Mouse (Mus musculus): ENCODE results near the gene Eml5. TPM values are rescaled to one million over a fixed set of nuclear protein-coding genes. Genes with fewer than 3 reads are reported as not detected.

Eml5 gene
- polyA plus RNA-seq, 1 experiment from 2014 or later = 1.1 TPM

DNA sequence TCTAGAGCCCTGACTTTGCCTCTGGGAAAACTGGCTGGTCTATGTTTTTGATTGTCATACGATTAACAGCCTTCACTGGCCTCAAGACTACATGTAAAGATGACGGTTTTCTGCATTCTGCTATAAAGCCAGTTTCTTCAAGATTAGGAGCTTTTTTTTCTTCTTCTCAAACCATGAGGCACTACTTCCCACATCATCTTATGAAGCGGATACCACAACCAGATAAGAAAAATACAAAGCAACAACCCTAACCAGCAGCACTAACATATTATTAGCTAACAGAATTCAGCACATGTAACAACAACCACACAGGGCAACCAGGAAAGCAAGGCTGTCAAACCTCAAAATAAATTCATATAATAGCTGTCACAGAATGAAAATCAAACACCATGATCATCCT is 63.3 kb downstream of the Eml5 start:
- TF ChIP-seq CTCF (IDR thresholded peaks at IDR 0.05; ENCODE audit: low read depth) = no peak
- ATAC-seq (replicated peaks; ENCODE audit: low FRiP score, low read depth) = no peak
- Histone ChIP-seq H3K9ac (ENCODE audit: low read depth, low read length) (no peak overlapping the region), H3K4me3 (replicated peaks; ENCODE audit: low read depth, low read length) (no peak overlapping the region), H3K27ac (no peak overlapping the region), H3K4me2 (ENCODE audit: low read length) (no peak overlapping the region), H3K9me3 (replicated peaks; ENCODE audit: low read length) (no peaks in the 10 kb centered on the region), H3K4me1 (replicated peaks; ENCODE audit: insufficient read depth, low read length) (no peaks in the 10 kb centered on the region), H3K27me3 (ENCODE audit: insufficient read depth, low read length) (no peaks in the 10 kb centered on the region), H3K36me3 (ENCODE audit: insufficient read depth, low read length) (no peaks in the 10 kb centered on the region)
- no peak for DNase-seq (ENCODE audit: low spot score)
- WGBS = 91% methylated on average over 3 of the region's 3 CpGs

DNA sequence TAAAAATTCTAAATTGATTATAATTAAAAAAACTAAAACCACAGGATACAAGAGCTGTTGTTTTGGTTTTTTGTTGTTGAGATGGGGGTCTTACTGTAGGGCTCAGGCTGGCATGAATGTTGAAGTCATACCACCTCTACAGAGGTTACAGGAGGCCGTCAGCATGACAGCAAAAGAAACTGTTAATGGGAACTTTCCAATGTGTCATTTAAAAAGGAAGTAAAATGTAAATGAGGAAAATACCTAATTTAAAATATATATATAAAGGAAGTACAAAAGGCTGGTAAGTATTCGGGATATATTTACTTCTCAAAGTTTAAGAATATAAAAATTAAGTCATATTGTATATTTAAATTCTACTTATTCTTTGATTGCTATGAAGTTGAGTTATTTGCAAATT is 65.8 kb downstream of the Eml5 start:
- no peaks in the 10 kb centered on the region for H3K36me3 ChIP-seq (ENCODE audit: insufficient read depth, low read length)
- no peaks in the 10 kb centered on the region for H3K27me3 ChIP-seq (ENCODE audit: insufficient read depth, low read length)
- no peaks in the 10 kb centered on the region for H3K4me1 ChIP-seq (replicated peaks; ENCODE audit: insufficient read depth, low read length)
- H3K9me3 ChIP-seq (replicated peaks; ENCODE audit: low read length) = no peaks in the 10 kb centered on the region
- H3K4me2 ChIP-seq (ENCODE audit: low read length) = no peak overlapping the region
- ATAC-seq (replicated peaks; ENCODE audit: low FRiP score, low read depth) (no peak), DNase-seq (ENCODE audit: low spot score) (no peak)
- no peak overlapping the region for H3K4me3 ChIP-seq (replicated peaks; ENCODE audit: low read depth, low read length)
- WGBS = 83% methylated on average over 2 of the region's 2 CpGs
- H3K27ac ChIP-seq = no peak overlapping the region
- H3K9ac ChIP-seq (ENCODE audit: low read depth, low read length) = no peak overlapping the region
- TF ChIP-seq CTCF (IDR thresholded peaks at IDR 0.05; ENCODE audit: low read depth) = no peak

DNA sequence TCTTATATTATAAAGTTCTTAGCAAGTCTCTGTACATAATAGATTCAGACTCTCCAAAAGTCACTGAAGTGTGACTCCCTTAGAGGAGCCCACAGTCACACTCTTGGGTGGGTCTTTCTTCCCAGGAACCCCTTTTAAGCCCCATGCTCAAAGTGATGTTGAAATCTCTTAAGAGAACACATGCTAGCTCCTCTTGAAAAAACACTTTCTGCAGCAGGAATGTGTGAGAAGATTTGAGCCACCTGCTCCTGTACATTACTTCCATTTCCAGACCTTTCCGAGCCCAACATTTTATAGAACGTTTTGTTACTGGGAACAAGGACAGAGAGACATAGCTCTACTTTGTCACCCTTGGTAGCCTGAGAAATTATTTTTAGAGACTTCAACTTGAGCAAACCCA is 66.4 kb downstream of the Eml5 start:
- 72% methylated on average over 2 of the region's 2 CpGs for whole genome bisulfite sequencing
- ATAC-seq (replicated peaks; ENCODE audit: low FRiP score, low read depth) = no peak

DNA sequence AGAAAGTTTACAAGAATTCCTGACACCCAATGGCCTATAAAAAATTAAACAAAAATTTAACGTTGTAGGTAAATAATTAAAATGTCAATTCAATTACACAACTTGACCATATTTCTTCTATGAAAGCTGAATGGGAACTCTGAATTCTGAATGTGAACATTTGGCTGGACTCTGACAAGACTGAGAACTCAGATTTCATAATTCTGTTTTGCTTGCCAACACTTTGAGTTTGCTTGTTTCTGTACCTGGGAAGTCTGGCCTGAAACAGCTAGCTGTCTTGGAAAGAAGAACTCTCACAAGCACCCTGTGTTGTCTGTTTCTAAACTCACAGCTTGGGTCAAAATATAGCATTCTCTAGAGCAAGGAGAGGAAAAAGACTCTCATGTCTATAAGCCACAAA is 67.4 kb downstream of the Eml5 start:
- no peak for TF ChIP-seq CTCF (IDR thresholded peaks at IDR 0.05; ENCODE audit: low read depth)
- Histone ChIP-seq H3K27ac (no peak overlapping the region), H3K4me1 (replicated peaks; ENCODE audit: insufficient read depth, low read length) (no peaks in the 10 kb centered on the region), H3K4me3 (replicated peaks; ENCODE audit: low read depth, low read length) (no peak overlapping the region), H3K9me3 (replicated peaks; ENCODE audit: low read length) (no peaks in the 10 kb centered on the region), H3K4me2 (ENCODE audit: low read length) (no peak overlapping the region), H3K9ac (ENCODE audit: low read depth, low read length) (no peak overlapping the region), H3K36me3 (ENCODE audit: insufficient read depth, low read length) (no peaks in the 10 kb centered on the region), H3K27me3 (ENCODE audit: insufficient read depth, low read length) (no peaks in the 10 kb centered on the region)
- ATAC-seq (replicated peaks; ENCODE audit: low FRiP score, low read depth) (no peak), DNase-seq (ENCODE audit: low spot score) (no peak)
- 68% methylated on average over 1 of the region's 1 CpGs for WGBS

More for the DNA sequence above, 66.4 kb downstream of the Eml5 start:
- no peak overlapping the region for H3K4me2 ChIP-seq (ENCODE audit: low read length)
- no peak overlapping the region for H3K4me3 ChIP-seq (replicated peaks; ENCODE audit: low read depth, low read length)
- H3K9ac ChIP-seq (ENCODE audit: low read depth, low read length) = no peak overlapping the region
- H3K36me3 ChIP-seq (ENCODE audit: insufficient read depth, low read length) = no peaks in the 10 kb centered on the region
- DNase-seq (ENCODE audit: low spot score) = no peak
- H3K27me3 ChIP-seq (ENCODE audit: insufficient read depth, low read length) = no peaks in the 10 kb centered on the region
- no peak for TF ChIP-seq CTCF (IDR thresholded peaks at IDR 0.05; ENCODE audit: low read depth)
- H3K27ac ChIP-seq = no peak overlapping the region
- H3K4me1 ChIP-seq (replicated peaks; ENCODE audit: insufficient read depth, low read length) = no peaks in the 10 kb centered on the region
- no peaks in the 10 kb centered on the region for H3K9me3 ChIP-seq (replicated peaks; ENCODE audit: low read length)

DNA sequence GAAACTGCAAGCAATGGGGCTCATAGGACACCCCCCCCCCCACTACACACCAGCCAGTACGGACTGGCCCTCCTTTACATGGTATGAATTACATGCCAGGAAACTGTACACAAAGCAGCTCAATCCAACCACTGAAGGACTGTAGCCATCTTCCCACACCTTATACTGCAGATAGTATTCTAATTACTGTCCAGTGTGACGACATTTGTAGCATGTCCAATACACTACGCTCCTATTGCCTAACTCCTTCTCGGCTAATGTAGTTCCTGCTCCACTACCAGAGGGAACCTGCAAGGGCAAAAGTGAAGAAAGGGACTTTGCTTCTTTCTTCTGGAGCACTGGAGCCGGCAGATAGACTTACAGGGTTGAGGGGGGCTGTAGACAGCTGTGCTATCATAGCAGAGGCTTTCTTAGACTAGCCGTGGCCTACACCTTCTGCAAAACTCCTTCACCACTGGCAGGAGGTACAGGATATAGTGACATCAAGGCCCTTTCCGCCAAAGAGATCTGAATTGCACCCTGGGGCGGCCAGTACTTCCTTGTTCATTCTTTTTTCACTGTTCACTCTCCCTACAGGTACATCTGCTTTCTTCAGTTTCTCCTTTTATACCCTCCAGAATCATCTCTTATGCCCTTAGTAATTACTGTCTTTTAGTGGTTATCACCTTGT is 68.2 kb downstream of the Eml5 start:
- Histone ChIP-seq H3K4me2 (ENCODE audit: low read length) (no peak overlapping the region), H3K4me1 (replicated peaks; ENCODE audit: insufficient read depth, low read length) (no peaks in the 10 kb centered on the region), H3K27me3 (ENCODE audit: insufficient read depth, low read length) (no peaks in the 10 kb centered on the region), H3K9ac (ENCODE audit: low read depth, low read length) (no peak overlapping the region), H3K4me3 (replicated peaks; ENCODE audit: low read depth, low read length) (no peak overlapping the region), H3K36me3 (ENCODE audit: insufficient read depth, low read length) (no peaks in the 10 kb centered on the region), H3K9me3 (replicated peaks; ENCODE audit: low read length) (no peaks in the 10 kb centered on the region), H3K27ac (no peak overlapping the region)
- DNase-seq (ENCODE audit: low spot score) = no peak
- no peak for TF ChIP-seq CTCF (IDR thresholded peaks at IDR 0.05; ENCODE audit: low read depth)
- ATAC-seq (replicated peaks; ENCODE audit: low FRiP score, low read depth) = no peak
- WGBS = 86% methylated on average over 8 of the region's 8 CpGs

DNA sequence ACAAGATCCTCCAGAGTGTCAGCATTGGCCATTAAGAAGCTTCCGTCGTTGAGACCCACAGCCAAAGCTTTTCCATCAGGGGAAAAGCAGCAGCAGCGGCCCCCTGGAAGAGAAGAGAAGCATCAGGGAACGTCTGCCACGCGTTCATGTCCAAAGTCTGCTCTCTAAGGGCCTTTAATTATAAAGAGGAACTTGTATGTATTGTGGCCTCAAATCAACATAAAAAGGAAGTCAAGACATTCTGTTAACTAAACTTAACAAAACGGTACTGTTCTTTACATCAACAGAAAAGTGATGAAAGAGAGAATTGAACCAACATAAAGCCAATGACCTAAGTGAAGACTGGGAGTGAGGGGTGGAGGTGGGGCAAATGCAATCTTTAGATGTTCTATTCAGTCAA is 70.2 kb downstream of the Eml5 start:
- H3K27me3 ChIP-seq (ENCODE audit: insufficient read depth, low read length) = no peaks in the 10 kb centered on the region
- H3K27ac ChIP-seq = no peak overlapping the region
- no peak overlapping the region for H3K9ac ChIP-seq (ENCODE audit: low read depth, low read length)
- no peaks in the 10 kb centered on the region for H3K9me3 ChIP-seq (replicated peaks; ENCODE audit: low read length)
- no peak overlapping the region for H3K4me2 ChIP-seq (ENCODE audit: low read length)
- H3K4me1 ChIP-seq (replicated peaks; ENCODE audit: insufficient read depth, low read length) = no peaks in the 10 kb centered on the region
- 80% methylated on average over 7 of the region's 7 CpGs for WGBS
- H3K4me3 ChIP-seq (replicated peaks; ENCODE audit: low read depth, low read length) = no peak overlapping the region
- DNase-seq (ENCODE audit: low spot score) (no peak), ATAC-seq (replicated peaks; ENCODE audit: low FRiP score, low read depth) (no peak)
- no peak for TF ChIP-seq CTCF (IDR thresholded peaks at IDR 0.05; ENCODE audit: low read depth)
- no peaks in the 10 kb centered on the region for H3K36me3 ChIP-seq (ENCODE audit: insufficient read depth, low read length)

DNA sequence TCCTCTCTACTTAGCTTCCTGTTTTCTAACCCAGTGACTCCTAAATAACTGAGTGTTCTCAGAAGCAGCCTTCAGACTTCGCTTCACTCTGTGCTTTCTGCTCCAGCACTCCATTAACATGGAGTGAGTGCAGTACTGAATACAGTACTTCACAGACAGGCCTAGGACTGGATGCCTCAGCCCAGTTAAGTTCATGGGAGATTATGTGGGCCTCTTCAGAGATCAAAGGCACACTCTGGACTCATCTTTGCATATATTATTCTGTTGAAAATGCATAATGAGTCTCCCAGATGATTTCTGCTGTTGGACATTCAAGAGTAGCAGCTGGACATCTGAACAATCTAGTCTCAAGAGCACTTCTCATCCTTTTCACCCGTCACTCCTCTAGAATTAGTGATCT is 80.5 kb downstream of the Eml5 start:
- TF ChIP-seq CTCF (IDR thresholded peaks at IDR 0.05; ENCODE audit: low read depth) = no peak
- Histone ChIP-seq H3K9me3 (replicated peaks; ENCODE audit: low read length) (no peaks in the 10 kb centered on the region), H3K27me3 (ENCODE audit: insufficient read depth, low read length) (no peaks in the 10 kb centered on the region), H3K27ac (no peak overlapping the region), H3K36me3 (ENCODE audit: insufficient read depth, low read length) (no peaks in the 10 kb centered on the region), H3K9ac (ENCODE audit: low read depth, low read length) (no peak overlapping the region), H3K4me3 (replicated peaks; ENCODE audit: low read depth, low read length) (no peak overlapping the region), H3K4me2 (ENCODE audit: low read length) (no peak overlapping the region), H3K4me1 (replicated peaks; ENCODE audit: insufficient read depth, low read length) (no peaks in the 10 kb centered on the region)
- DNase-seq (ENCODE audit: low spot score) = no peak
- 85% methylated on average over 2 of the region's 2 CpGs for WGBS
- no peak for ATAC-seq (replicated peaks; ENCODE audit: low FRiP score, low read depth)
